Mouse (Mus musculus): ENCODE results near the gene Pla2g16.

Pla2g16 gene

GRCm38 (mm10) chr19:7564457-7564856 is 7.2 kb downstream of the Pla2g16 start:
- no peak for DNase-seq (ENCODE audit: low spot score in 2 of 2)

- DNase-seq (ENCODE audit: low spot score in 2 of 2), result no peak
These were observed 9.6 kb downstream of the Pla2g16 start for GRCm38 (mm10) chr19:7566826-7567225.

- DNase-seq (ENCODE audit: low spot score in 2 of 2), result no peak
These were observed 11.1 kb downstream of the Pla2g16 start for GRCm38 (mm10) chr19:7568364-7568763.

- no peak for DNase-seq (ENCODE audit: low spot score in 2 of 2)
These were observed 12.4 kb downstream of the Pla2g16 start for GRCm38 (mm10) chr19:7569650-7570049.

GRCm38 (mm10) chr19:7576180-7576579 is 18.9 kb downstream of the Pla2g16 start:
- DNase-seq (ENCODE audit: low spot score in 2 of 2), result no peak

GRCm38 (mm10) chr19:7577710-7578109 is 20.5 kb downstream of the Pla2g16 start:
- no peak for DNase-seq (ENCODE audit: low spot score in 2 of 2)

GRCm38 (mm10) chr19:7581042-7581441 is 23.8 kb downstream of the Pla2g16 start:
- DNase-seq (ENCODE audit: low spot score in 2 of 2), result no peak

- no peak for DNase-seq (ENCODE audit: low spot score in 2 of 2)
These were observed 25.8 kb downstream of the Pla2g16 start for GRCm38 (mm10) chr19:7583101-7583500.

GRCm38 (mm10) chr19:7583599-7583998 is 26.3 kb downstream of the Pla2g16 start:
- no peak for DNase-seq (ENCODE audit: low spot score in 2 of 2)

GRCm38 (mm10) chr19:7585279-7585678 is 28.0 kb downstream of the Pla2g16 start:
- DNase-seq (ENCODE audit: low spot score in 2 of 2), result no peak

- DNase-seq (ENCODE audit: low spot score in 2 of 2), result no peak
These were observed 28.5 kb downstream of the Pla2g16 start for GRCm38 (mm10) chr19:7585764-7586163.

GRCm38 (mm10) chr19:7590795-7591194 is 33.5 kb downstream of the Pla2g16 start:
- no peak for DNase-seq (ENCODE audit: low spot score in 2 of 2)

GRCm38 (mm10) chr19:7592018-7592417 is 34.8 kb downstream of the Pla2g16 start:
- DNase-seq (ENCODE audit: low spot score in 2 of 2), result no peak

- DNase-seq (ENCODE audit: low spot score in 2 of 2), result no peak
These were observed 38.3 kb downstream of the Pla2g16 start for GRCm38 (mm10) chr19:7595534-7595933.

GRCm38 (mm10) chr19:7598481-7598880 is 41.2 kb downstream of the Pla2g16 start:
- no peak for DNase-seq (ENCODE audit: low spot score in 2 of 2)

- no peak for DNase-seq (ENCODE audit: low spot score in 2 of 2)
These were observed 44.3 kb downstream of the Pla2g16 start for GRCm38 (mm10) chr19:7601551-7601950.

- DNase-seq (ENCODE audit: low spot score in 2 of 2), result no peak
These were observed 46.8 kb downstream of the Pla2g16 start for GRCm38 (mm10) chr19:7604107-7604506.

- DNase-seq (ENCODE audit: low spot score in 2 of 2), result no peak
These were observed 47.8 kb downstream of the Pla2g16 start for GRCm38 (mm10) chr19:7605013-7605412.

GRCm38 (mm10) chr19:7605930-7606783 is 48.9 kb downstream of the Pla2g16 start:
- peak in 1 of 2 experiments; percentile 76 for DNase-seq (ENCODE audit: low spot score in 2 of 2)

- DNase-seq (ENCODE audit: low spot score in 2 of 2), result peak in 1 of 2 experiments; percentile 33
These were observed 49.8 kb downstream of the Pla2g16 start, which contains the start of gene Lgals12 for GRCm38 (mm10) chr19:7606801-7607689. Lgals12 (minus strand) TSS chr19:7607193.

GRCm38 (mm10) chr19:7607690-7608201 is 50.5 kb downstream of the Pla2g16 start:
- DNase-seq (ENCODE audit: low spot score in 2 of 2), result no peak
